Mouse (Mus musculus) kidney, postnatal 25 days (tissue): ENCODE measurements around the gene Abcf1.
"Not testable (repeated sequence)": the region's sequence is repeated elsewhere in the genome, so short reads cannot be mapped to it uniquely, and the experiment has no call there.

Experiments
- DNase-seq, 2 experiments: peaks; one replicate each; pipeline ENCODE4 v3.0.0; 2021; ENCODE audit warnings: mixed read lengths in 2 of 2

Abcf1 gene

GRCm38 (mm10) chr17:35969418-35970389 lies at the start of gene Abcf1:
Gene Abcf1 (minus strand): TSS chr17:35969761.
- peak; percentile 99 to 100 for DNase-seq

GRCm38 (mm10) chr17:36018979-36019378 lies 49.4 kb upstream of the Abcf1 start:
- DNase-seq: peak; percentile 54 to 78

GRCm38 (mm10) chr17:36017046-36017445 lies 47.5 kb upstream of the Abcf1 start:
- DNase-seq: no peak

GRCm38 (mm10) chr17:36014977-36015376 lies 45.4 kb upstream of the Abcf1 start:
- no peak for DNase-seq

GRCm38 (mm10) chr17:36004409-36004808 lies 34.8 kb upstream of the Abcf1 start:
- not testable (repeated sequence) for DNase-seq

GRCm38 (mm10) chr17:36003331-36003730 lies 33.8 kb upstream of the Abcf1 start:
- DNase-seq: no peak

- DNase-seq: no peak
These were observed 32.4 kb upstream of the Abcf1 start for GRCm38 (mm10) chr17:36001966-36002365.

GRCm38 (mm10) chr17:36001121-36001897 lies 31.7 kb upstream of the Abcf1 start:
- no peak for DNase-seq

GRCm38 (mm10) chr17:36000349-36000748 lies 30.8 kb upstream of the Abcf1 start:
- DNase-seq: no peak

- DNase-seq: no peak
These were observed 29.8 kb upstream of the Abcf1 start for GRCm38 (mm10) chr17:35999356-35999755.

- no peak for DNase-seq
These were observed 29.2 kb upstream of the Abcf1 start for GRCm38 (mm10) chr17:35998545-35999305.

GRCm38 (mm10) chr17:35997713-35998510 lies 28.4 kb upstream of the Abcf1 start:
- DNase-seq: peak; percentile 44 to 65

- peak; percentile 95 to 99 for DNase-seq
These were observed 27.4 kb upstream of the Abcf1 start for GRCm38 (mm10) chr17:35996949-35997348.

- DNase-seq: no peak
These were observed 25.3 kb upstream of the Abcf1 start for GRCm38 (mm10) chr17:35994879-35995240.

GRCm38 (mm10) chr17:35994175-35994878 lies 24.8 kb upstream of the Abcf1 start:
- peak; percentile 87 to 91 for DNase-seq

GRCm38 (mm10) chr17:35993675-35994074 lies 24.1 kb upstream of the Abcf1 start:
- peak; percentile 78 to 82 for DNase-seq

GRCm38 (mm10) chr17:35991781-35992180 lies 22.2 kb upstream of the Abcf1 start:
- peak in 1 of 2 experiments; percentile 32 for DNase-seq

- DNase-seq: no peak
These were observed 12.2 kb upstream of the Abcf1 start for GRCm38 (mm10) chr17:35981776-35982175.

- peak; percentile 61 to 77 for DNase-seq
These were observed 10.8 kb upstream of the Abcf1 start for GRCm38 (mm10) chr17:35980363-35980754.

- peak; percentile 93 to 95 for DNase-seq
These were observed 10.1 kb upstream of the Abcf1 start, which contains the start of the genes Gnl1 and Prr3 for GRCm38 (mm10) chr17:35979401-35980362. Gene Gnl1 (plus strand): TSS chr17:35979851. Gene Prr3 (minus strand): TSS chr17:35980236.
